Mouse (Mus musculus) embryonic facial prominence, embryonic 12.5 days (tissue): ENCODE measurements around the gene Trmt5. TPM values are rescaled to one million over a fixed set of nuclear protein-coding genes. Genes with fewer than 3 reads are reported as not detected.

ENCODE experiments used
- ATAC-seq: fragments of 200-750 bp; cut with Nextera tagmentation; 2 replicates; pipeline ENCODE4 v1.8.0; 2017; ENCODE audit not compliant: insufficient number of reproducible peaks, insufficient read depth, low FRiP score, low TSS enrichment
- H3K27ac ChIP-seq: fragments of 300-500 bp; sonication (generic); 2 replicates; pipeline ENCODE4 v1.5.1; 2016; ENCODE audit warnings: mild to moderate bottlenecking
- H3K27me3 ChIP-seq: fragments of 300-500 bp; sonication (generic); 2 replicates; pipeline ENCODE4 v1.6.1; 2016; ENCODE audit warnings: mild to moderate bottlenecking, moderate library complexity
- H3K36me3 ChIP-seq: fragments of 300-500 bp; sonication (generic); 2 replicates; pipeline ENCODE4 v1.6.1; 2016; ENCODE audit warnings: mild to moderate bottlenecking
- H3K4me1 ChIP-seq: fragments of 300-500 bp; sonication (generic); 2 replicates; pipeline ENCODE4 v1.6.1; 2016
- H3K4me2 ChIP-seq: fragments of 300-500 bp; sonication (generic); replicated peaks from 2 replicates; pipeline ENCODE4 v1.6.1; 2016; ENCODE audit warnings: mild to moderate bottlenecking, moderate library complexity
- H3K4me3 ChIP-seq: fragments of 300-500 bp; sonication (generic); 2 replicates; pipeline ENCODE4 v1.5.1; 2016; ENCODE audit warnings: mild to moderate bottlenecking
- H3K9ac ChIP-seq: fragments of 300-500 bp; sonication (generic); 2 replicates; pipeline ENCODE4 v1.6.1; 2016; ENCODE audit warnings: mild to moderate bottlenecking, moderate library complexity
- H3K9me3 ChIP-seq: fragments of 300-500 bp; sonication (generic); 2 replicates; pipeline ENCODE4 v1.6.1; 2016; ENCODE audit warnings: mild to moderate bottlenecking, moderate library complexity
- WGBS: fragments of 180-500 bp; shearing (Covaris S2); methylation state at CpG from one replicate; pipeline ENCODE4 v1.1.7; 2016; 5-methylcytosine and 5-hydroxymethylcytosine counted together
- polyA plus RNA-seq: library from polyadenylated mRNA; unstranded; fragments of >200 nt; fragmentation: Nextera tagmentation; extraction: Ambion mirVana; gene quantifications from 2 replicates; pipeline ENCODE4 v1.2.1, GENCODE M21; 2016

The Trmt5 gene
- polyA plus RNA-seq, 1 experiment from 2014 or later = 18.6 TPM

GRCm38 (mm10) chr12:73317706-73318686 lies 31.5 kb upstream of the Trmt5 start:
- no peaks in the 10 kb centered on the region for H3K27me3 ChIP-seq
- no peaks in the 10 kb centered on the region for H3K9me3 ChIP-seq
- H3K4me1 ChIP-seq = no peaks in the 10 kb centered on the region
- H3K4me2 ChIP-seq = no peak overlapping the region
- no peak overlapping the region for H3K27ac ChIP-seq
- H3K9ac ChIP-seq = no peak overlapping the region
- no peak for ATAC-seq
- no peak overlapping the region for H3K4me3 ChIP-seq
- WGBS = 91% methylated on average over 7 of the region's 7 CpGs
- 0 out of 2 replicates have a peak, but pooled peaks cover 4% of the 10 kb centered on the region for H3K36me3 ChIP-seq

- Histone ChIP-seq H3K9ac (no peak overlapping the region), H3K4me3 (no peak overlapping the region), H3K4me2 (no peak overlapping the region), H3K9me3 (no peaks in the 10 kb centered on the region), H3K4me1 (no peaks in the 10 kb centered on the region), H3K27ac (no peak overlapping the region), H3K36me3 (0 out of 2 replicates have a peak, but pooled peaks cover 8% of the 10 kb centered on the region), H3K27me3 (no peaks in the 10 kb centered on the region)
- 64% methylated on average over 2 of the region's 2 CpGs for WGBS
- 0 out of 2 replicates have a peak, but pooled peaks have one; percentile 35 for ATAC-seq
Measured at GRCm38 (mm10) chr12:73308711-73309110, 22.2 kb upstream of the Trmt5 start.

DNA sequence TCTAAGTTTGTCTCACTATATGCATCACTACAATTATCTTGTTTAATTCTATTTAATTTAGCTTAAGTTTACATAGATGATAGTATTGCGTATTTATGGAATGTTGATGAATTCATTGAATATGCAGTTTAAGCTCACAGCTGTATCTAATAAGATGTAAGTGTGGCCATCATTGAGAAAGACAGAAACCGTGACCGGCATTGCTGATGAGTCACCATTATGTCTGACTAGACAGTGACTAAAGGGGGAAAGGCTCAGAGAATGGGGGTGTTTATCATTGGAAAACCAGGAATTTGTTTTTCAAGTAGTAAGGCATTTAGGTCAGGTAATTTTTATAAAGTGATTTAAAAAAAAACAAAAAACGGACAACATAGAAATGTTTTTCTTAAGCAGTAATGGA lies 21.2 kb upstream of the Trmt5 start:
- H3K27me3 ChIP-seq = no peaks in the 10 kb centered on the region
- H3K36me3 ChIP-seq = 0 out of 2 replicates have a peak, but pooled peaks cover 8% of the 10 kb centered on the region
- H3K4me1 ChIP-seq = no peaks in the 10 kb centered on the region
- no peak overlapping the region for H3K4me2 ChIP-seq
- H3K27ac ChIP-seq = no peak overlapping the region
- 82% methylated on average over 4 of the region's 4 CpGs for WGBS
- no peak for ATAC-seq
- H3K9me3 ChIP-seq = no peaks in the 10 kb centered on the region
- no peak overlapping the region for H3K4me3 ChIP-seq
- no peak overlapping the region for H3K9ac ChIP-seq

DNA sequence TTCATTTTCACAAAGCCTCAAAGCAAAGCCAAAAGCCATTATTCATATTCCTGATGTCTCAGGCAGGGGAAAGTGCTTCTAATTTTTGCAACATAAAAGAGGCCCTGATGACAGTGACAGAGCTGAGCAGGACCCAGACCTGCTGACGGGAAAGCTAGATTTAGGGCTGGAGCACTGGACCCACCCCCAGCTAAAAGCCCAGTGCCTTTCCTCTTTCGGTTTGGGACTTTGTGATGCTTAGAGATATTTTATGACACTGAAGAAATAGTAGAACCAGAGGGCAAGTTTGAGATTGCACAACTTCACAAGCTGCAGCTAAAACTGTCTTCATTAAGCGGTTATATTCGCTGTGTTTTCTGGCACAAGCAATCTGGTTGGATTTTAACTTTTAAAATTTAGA lies 18.1 kb upstream of the Trmt5 start:
- H3K4me1 ChIP-seq = no peaks in the 10 kb centered on the region
- no peak overlapping the region for H3K4me3 ChIP-seq
- no peak for ATAC-seq
- H3K9me3 ChIP-seq = no peaks in the 10 kb centered on the region
- no peaks in the 10 kb centered on the region for H3K27me3 ChIP-seq
- WGBS = 82% methylated on average over 4 of the region's 4 CpGs
- H3K36me3 ChIP-seq = no peaks in the 10 kb centered on the region; the same call in 1 of the 2 replicates
- H3K4me2 ChIP-seq = no peak overlapping the region
- no peak overlapping the region for H3K9ac ChIP-seq
- H3K27ac ChIP-seq = no peak overlapping the region

GRCm38 (mm10) chr12:73300531-73300930 lies 14.0 kb upstream of the Trmt5 start:
- ATAC-seq = no peak
- Histone ChIP-seq H3K4me3 (no peak overlapping the region), H3K4me1 (0 out of 2 replicates have a peak, but pooled peaks cover 4% of the 10 kb centered on the region), H3K36me3 (no peaks in the 10 kb centered on the region; the same call in 1 of the 2 replicates), H3K27ac (no peak overlapping the region), H3K27me3 (0 out of 2 replicates have a peak, but pooled peaks cover 2% of the 10 kb centered on the region), H3K9me3 (no peaks in the 10 kb centered on the region), H3K4me2 (no peak overlapping the region), H3K9ac (no peak overlapping the region)
- 94% methylated on average over 2 of the region's 2 CpGs for WGBS

DNA sequence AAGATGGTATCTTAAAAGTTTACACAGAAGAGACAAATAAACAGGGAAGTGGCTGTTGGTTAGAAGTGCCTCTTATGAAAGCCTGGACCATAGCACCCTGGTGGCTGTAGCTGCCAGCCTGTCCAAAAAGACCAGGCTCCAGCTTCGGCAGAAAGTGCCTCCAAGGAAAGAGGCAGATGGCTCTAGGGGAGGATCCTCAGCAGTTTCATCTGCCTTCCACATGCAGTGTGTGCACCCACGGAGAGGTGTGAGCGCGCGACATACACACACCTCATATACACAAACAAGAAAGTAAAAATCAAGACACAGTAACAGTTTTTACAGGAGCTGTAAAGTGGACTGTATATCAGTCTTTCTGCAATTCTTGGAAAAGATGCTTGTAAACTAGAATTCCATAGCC lies 12.1 kb upstream of the Trmt5 start:
- Histone ChIP-seq H3K9me3 (no peaks in the 10 kb centered on the region), H3K4me3 (no peak overlapping the region), H3K27ac (no peak overlapping the region), H3K36me3 (peaks cover 4% of the 10 kb centered on the region; the same call in 1 of the 2 replicates), H3K27me3 (0 out of 2 replicates have a peak, but pooled peaks cover 2% of the 10 kb centered on the region), H3K4me2 (no peak overlapping the region), H3K4me1 (0 out of 2 replicates have a peak, but pooled peaks cover 4% of the 10 kb centered on the region), H3K9ac (no peak overlapping the region)
- no peak for ATAC-seq
- 93% methylated on average over 5 of the region's 5 CpGs for WGBS

DNA sequence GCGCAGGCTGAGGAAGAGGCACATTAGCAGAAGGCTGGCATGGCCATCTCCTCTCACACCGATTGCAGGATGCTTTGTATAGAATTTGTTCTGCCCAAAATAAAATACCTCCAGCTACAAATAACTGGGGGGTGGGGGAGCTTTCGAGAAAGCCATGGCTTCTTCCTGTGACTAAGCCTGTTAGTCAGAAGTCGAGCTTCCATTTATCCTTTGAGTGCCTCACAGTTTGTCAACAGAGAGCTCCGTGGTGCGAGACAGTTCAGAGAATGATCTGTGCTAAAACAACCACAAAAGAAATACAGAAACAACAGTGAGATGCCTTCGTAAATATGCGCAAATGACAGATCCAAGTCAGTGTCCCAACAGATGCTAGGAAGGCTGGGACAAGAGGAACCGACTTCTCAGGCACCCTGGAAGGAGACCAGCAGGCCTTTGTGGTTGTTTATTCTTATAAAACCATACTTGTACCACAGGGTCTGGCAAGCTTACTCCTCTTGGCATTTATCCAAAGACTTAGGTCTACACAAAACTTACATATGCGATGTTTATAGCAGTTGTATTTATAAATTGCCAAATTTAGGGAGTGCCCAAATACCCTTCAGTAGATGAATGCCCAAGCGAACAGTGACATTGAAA lies 9.1 kb upstream of the Trmt5 start:
- Histone ChIP-seq H3K9ac (no peak overlapping the region), H3K27ac (no peak overlapping the region), H3K36me3 (peaks cover 9% of the 10 kb centered on the region; the same call in 1 of the 2 replicates), H3K4me1 (0 out of 2 replicates have a peak, but pooled peaks cover 4% of the 10 kb centered on the region), H3K9me3 (no peaks in the 10 kb centered on the region), H3K4me2 (no peak overlapping the region), H3K27me3 (0 out of 2 replicates have a peak, but pooled peaks cover 2% of the 10 kb centered on the region), H3K4me3 (no peak overlapping the region)
- WGBS = 82% methylated on average over 11 of the region's 11 CpGs
- no peak for ATAC-seq

DNA sequence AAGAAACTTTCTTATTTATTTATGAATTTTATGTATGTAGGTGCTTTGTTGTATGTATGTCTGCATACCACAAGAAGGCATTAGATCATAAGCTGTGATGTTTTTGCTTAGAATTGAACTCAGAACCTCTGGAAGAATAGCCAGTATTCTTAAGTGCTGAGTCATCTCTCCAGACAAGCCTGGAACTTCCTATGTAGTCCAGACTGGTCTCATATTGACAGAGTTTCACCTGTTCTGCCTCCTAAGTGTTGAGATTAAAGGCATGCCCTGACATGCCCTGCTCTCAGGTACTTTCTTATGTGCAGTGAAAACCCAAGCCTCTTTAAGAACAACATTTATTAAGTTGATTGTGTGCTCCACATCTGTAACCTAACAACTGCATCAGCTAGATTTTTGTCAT lies 8.4 kb upstream of the Trmt5 start:
- Histone ChIP-seq H3K4me3 (no peak overlapping the region), H3K36me3 (0 out of 2 replicates have a peak, but pooled peaks cover 9% of the 10 kb centered on the region), H3K4me1 (0 out of 2 replicates have a peak, but pooled peaks cover 4% of the 10 kb centered on the region), H3K27ac (no peak overlapping the region), H3K9ac (no peak overlapping the region), H3K9me3 (no peaks in the 10 kb centered on the region), H3K4me2 (no peak overlapping the region), H3K27me3 (0 out of 2 replicates have a peak, but pooled peaks cover 2% of the 10 kb centered on the region)
- no peak for ATAC-seq

DNA sequence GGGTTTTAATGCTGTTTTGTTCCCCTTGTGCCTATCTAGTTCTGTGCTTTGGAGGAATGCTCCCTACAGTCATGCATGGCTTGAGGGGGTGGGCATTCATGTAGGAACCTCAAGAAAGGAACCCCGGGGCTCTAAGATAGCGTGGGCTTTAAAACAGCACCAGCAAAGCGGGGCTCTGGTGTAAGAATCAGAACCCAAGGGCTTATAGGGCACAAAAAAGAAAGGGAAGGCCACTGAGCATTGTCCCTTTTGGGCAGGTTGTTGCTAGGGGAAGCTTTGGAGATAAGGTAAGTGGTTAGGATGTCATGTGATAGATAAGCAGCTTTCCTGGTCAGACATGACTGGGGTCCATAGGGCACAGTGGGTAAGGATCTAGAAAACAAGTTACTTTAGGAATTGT lies 2.1 kb upstream of the Trmt5 start:
- Histone ChIP-seq H3K27me3 (no peaks in the 10 kb centered on the region), H3K9me3 (no peaks in the 10 kb centered on the region), H3K9ac (no peak overlapping the region), H3K36me3 (0 out of 2 replicates have a peak, but pooled peaks cover 6% of the 10 kb centered on the region), H3K4me1 (peaks cover 16% of the 10 kb centered on the region), H3K27ac (no peak overlapping the region), H3K4me2 (no peak overlapping the region), H3K4me3 (no peak overlapping the region)
- ATAC-seq = no peak
- WGBS = 91% methylated on average over 3 of the region's 3 CpGs

DNA sequence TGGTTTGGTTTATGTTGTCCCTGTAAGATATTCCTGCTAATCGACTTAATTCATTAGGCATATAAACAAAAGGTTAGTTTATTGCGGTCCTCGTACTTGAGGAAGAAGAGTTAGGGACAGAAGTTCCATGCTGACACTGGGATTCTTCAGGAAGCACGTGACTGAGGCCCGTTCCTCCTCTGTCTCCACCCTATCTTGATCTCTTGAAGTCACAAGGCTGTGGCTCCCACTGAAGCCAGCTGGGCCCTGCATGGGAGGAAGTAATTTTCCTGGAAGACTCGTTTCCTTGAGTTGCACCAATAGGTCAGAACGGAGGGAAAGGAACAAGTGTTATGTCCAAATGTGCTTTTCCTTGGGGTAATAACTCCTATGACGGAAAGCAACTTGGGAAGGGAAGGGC lies 1.1 kb upstream of the Trmt5 start:
- peak overlapping the region; percentile 69 for H3K9ac ChIP-seq
- 0 out of 2 replicates have a peak, but pooled peaks cover 8% of the 10 kb centered on the region for H3K36me3 ChIP-seq
- 70% methylated on average over 8 of the region's 8 CpGs for WGBS
- H3K4me3 ChIP-seq = peak overlapping the region; percentile 78
- H3K27ac ChIP-seq = no peak overlapping the region
- H3K4me2 ChIP-seq = peak overlapping the region; percentile 69
- no peaks in the 10 kb centered on the region for H3K9me3 ChIP-seq
- no peaks in the 10 kb centered on the region for H3K27me3 ChIP-seq
- no peak for ATAC-seq
- H3K4me1 ChIP-seq = peaks cover 18% of the 10 kb centered on the region

DNA sequence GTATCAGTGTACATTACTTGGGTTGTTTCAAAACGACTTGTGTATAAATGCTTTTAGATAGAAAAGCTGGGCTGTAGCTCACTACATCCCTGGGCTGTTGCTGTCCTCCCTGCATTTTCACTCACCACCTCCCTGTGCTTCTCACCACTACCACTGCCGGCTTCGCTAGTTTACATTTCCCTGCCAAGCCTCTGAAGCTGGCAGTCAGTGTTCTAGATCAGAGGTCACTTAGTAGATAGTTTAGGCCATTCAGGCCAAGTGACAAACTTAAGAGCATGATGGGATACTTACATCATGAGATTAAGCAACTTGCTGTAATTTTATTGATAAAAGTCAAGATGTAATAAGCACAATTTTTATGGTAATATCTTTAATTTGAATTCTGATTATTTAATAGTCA lies 11.6 kb downstream of the Trmt5 start:
- no peak overlapping the region for H3K9ac ChIP-seq
- H3K4me1 ChIP-seq = no peaks in the 10 kb centered on the region
- peaks cover 44% of the 10 kb centered on the region for H3K36me3 ChIP-seq
- H3K27me3 ChIP-seq = no peaks in the 10 kb centered on the region
- ATAC-seq = no peak
- no peak overlapping the region for H3K4me3 ChIP-seq
- WGBS = 96% methylated on average over 3 of the region's 3 CpGs
- no peak overlapping the region for H3K4me2 ChIP-seq
- H3K27ac ChIP-seq = no peak overlapping the region
- H3K9me3 ChIP-seq = peaks cover 2% of the 10 kb centered on the region; the same call in 1 of the 2 replicates
